Mouse (Mus musculus) gastrocnemius, postnatal 36 days (tissue): ENCODE data around the gene Prr23a1. TPM values are rescaled to one million over a fixed set of nuclear protein-coding genes. Genes with fewer than 3 reads are reported as not detected.
"Not testable (repeated sequence)": the region's sequence is repeated elsewhere in the genome, so short reads cannot be mapped to it uniquely, and the experiment has no call there.

Source experiments
- DNase-seq, 2 experiments: peaks; one replicate each; pipeline ENCODE4 v3.0.0; 2022
- intact Hi-C: fragments of 180-260 bp; cut with DNase I; formaldehyde crosslinking; loops from one replicate; pipeline ENCODE4 v1.15.1; 2025
- long read RNA-seq, 2 experiments: library from polyadenylated mRNA; stranded (forward); transcript quantifications; one replicate each; pipeline ENCODE4 v2.0.0; 2021
- total RNA-seq, 2 experiments: library from RNA; stranded (reverse); gene quantifications; 2 replicates each; pipeline ENCODE4 v1.2.3; 2021

Gene Prr23a1
- total RNA-seq, result not detected
- long read RNA-seq, experiment 1, result 0 reads
- long read RNA-seq, experiment 2, result 0 reads

GRCm38 (mm10) chr9:98842117-98842516 lies at the start of gene Prr23a1:
Gene Prr23a1 (plus strand): TSS chr9:98842503.
- DNase-seq, result no peak
- intact Hi-C loops, result no loop called here

GRCm38 (mm10) chr9:98799021-98799420 lies 43.3 kb upstream of the Prr23a1 start:
- no peak for DNase-seq
- intact Hi-C loops, result no loop called here

- DNase-seq, result no peak
- intact Hi-C loops, result no loop called here
These were observed 38.3 kb upstream of the Prr23a1 start for GRCm38 (mm10) chr9:98803971-98804370.

GRCm38 (mm10) chr9:98805511-98805910 lies 36.8 kb upstream of the Prr23a1 start:
- intact Hi-C loops, result no loop called here
- no peak for DNase-seq

- no peak for DNase-seq
- intact Hi-C loops, result no loop called here
These were observed 36.4 kb upstream of the Prr23a1 start for GRCm38 (mm10) chr9:98805934-98806333.

GRCm38 (mm10) chr9:98807631-98808030 lies 34.7 kb upstream of the Prr23a1 start:
- intact Hi-C loops, result no loop called here
- DNase-seq, result no peak

GRCm38 (mm10) chr9:98809526-98809925 lies 32.8 kb upstream of the Prr23a1 start:
- intact Hi-C loops, result not testable (repeated sequence)

GRCm38 (mm10) chr9:98816066-98816465 lies 26.2 kb upstream of the Prr23a1 start:
- intact Hi-C loops, result no loop called here
- DNase-seq, result no peak

More at GRCm38 (mm10) chr9:98809526-98809925, 32.8 kb upstream of the Prr23a1 start:
- DNase-seq, result not testable (repeated sequence)

GRCm38 (mm10) chr9:98817592-98817991 lies 24.7 kb upstream of the Prr23a1 start:
- intact Hi-C loops, result no loop called here
- DNase-seq, result no peak

GRCm38 (mm10) chr9:98818971-98819370 lies 23.3 kb upstream of the Prr23a1 start:
- DNase-seq, result no peak
- intact Hi-C loops, result no loop called here

- intact Hi-C loops, result no loop called here
- DNase-seq, result no peak
These were observed 22.8 kb upstream of the Prr23a1 start for GRCm38 (mm10) chr9:98819481-98819880.

- intact Hi-C loops, result no loop called here
- DNase-seq, result no peak
These were observed 21.8 kb upstream of the Prr23a1 start for GRCm38 (mm10) chr9:98820461-98820860.

GRCm38 (mm10) chr9:98821067-98821466 lies 21.2 kb upstream of the Prr23a1 start:
- intact Hi-C loops, result no loop called here
- DNase-seq, result no peak

- DNase-seq, result no peak
- intact Hi-C loops, result no loop called here
These were observed 18.5 kb upstream of the Prr23a1 start for GRCm38 (mm10) chr9:98823805-98824204.

GRCm38 (mm10) chr9:98829508-98829907 lies 12.8 kb upstream of the Prr23a1 start:
- no peak for DNase-seq
- intact Hi-C loops, result no loop called here

GRCm38 (mm10) chr9:98837537-98838074 lies 4.7 kb upstream of the Prr23a1 start:
- intact Hi-C loops, result no loop called here
- no peak for DNase-seq

- DNase-seq, result no peak
- intact Hi-C loops, result no loop called here
These were observed 13.9 kb downstream of the Prr23a1 start, which contains the start of gene Prr23a2 for GRCm38 (mm10) chr9:98856210-98856609. Gene Prr23a2 (plus strand): TSS chr9:98856494.

GRCm38 (mm10) chr9:98863463-98863862 lies 21.2 kb downstream of the Prr23a1 start:
- intact Hi-C loops, result no loop called here

GRCm38 (mm10) chr9:98864571-98864970 lies 22.3 kb downstream of the Prr23a1 start, which contains the start of gene Prr23a3:
Gene Prr23a3 (plus strand): TSS chr9:98864767.
- intact Hi-C loops, result no loop called here
- DNase-seq, result no peak

More at GRCm38 (mm10) chr9:98863463-98863862, 21.2 kb downstream of the Prr23a1 start:
- no peak for DNase-seq
